Mouse (Mus musculus): ENCODE data around the gene Olfr53.
"Not testable (repeated sequence)": the region's sequence is repeated elsewhere in the genome, so short reads cannot be mapped to it uniquely, and the experiment has no call there.

GRCm38 (mm10) chr7:140679591-140679990, 33.3 kb downstream of the Olfr53 start:
- TF ChIP-seq CTCF (IDR thresholded peaks at IDR 0.05); EP300 (IDR thresholded peaks at IDR 0.05; ENCODE audit: insufficient read depth, low read depth, low read length); POLR2A (IDR thresholded peaks at IDR 0.05; ENCODE audit: insufficient read depth, low read depth, low read length): not testable (repeated sequence)
